Mouse (Mus musculus) kidney, embryonic 15.5 days (tissue): ENCODE data around the gene Tex38. TPM values are rescaled to one million over a fixed set of nuclear protein-coding genes. Genes with fewer than 3 reads are reported as not detected.
A peak's percentile ranks its signal among the peaks of the same experiment; 100 is the strongest.

Source experiments
- ATAC-seq: fragments of 200-750 bp; cut with Nextera tagmentation; replicated peaks from 2 replicates; pipeline ENCODE4 v1.8.0; 2017; ENCODE audit warnings: moderate TSS enrichment; ENCODE audit not compliant: low FRiP score
- H3K27ac ChIP-seq: fragments of 300-500 bp; sonication (generic); 2 replicates; pipeline ENCODE4 v1.5.1; 2015; ENCODE audit warnings: mild to moderate bottlenecking, inconsistent platforms
- H3K27me3 ChIP-seq: fragments of 300-500 bp; sonication (generic); 2 replicates; pipeline ENCODE4 v1.6.1; 2015; ENCODE audit warnings: inconsistent platforms
- H3K36me3 ChIP-seq: fragments of 300-500 bp; sonication (generic); 2 replicates; pipeline ENCODE4 v1.6.1; 2015; ENCODE audit warnings: inconsistent platforms
- H3K4me1 ChIP-seq: fragments of 300-500 bp; sonication (generic); 2 replicates; pipeline ENCODE4 v1.6.1; 2015; ENCODE audit warnings: inconsistent platforms
- H3K4me2 ChIP-seq: fragments of 300-500 bp; sonication (generic); 2 replicates; pipeline ENCODE4 v1.6.1; 2015; ENCODE audit warnings: moderate library complexity, mild to moderate bottlenecking, inconsistent platforms
- H3K4me3 ChIP-seq: fragments of 300-500 bp; sonication (generic); replicated peaks from 2 replicates; pipeline ENCODE4 v1.5.1; 2015; ENCODE audit warnings: mild to moderate bottlenecking, inconsistent platforms
- H3K9ac ChIP-seq: fragments of 300-500 bp; sonication (generic); 2 replicates; pipeline ENCODE4 v1.6.1; 2015; ENCODE audit warnings: mild to moderate bottlenecking, inconsistent platforms
- H3K9me3 ChIP-seq: fragments of 300-500 bp; sonication (generic); replicated peaks from 2 replicates; pipeline ENCODE4 v1.6.1; 2016; ENCODE audit warnings: inconsistent platforms
- WGBS: fragments of 180-500 bp; shearing (Covaris S2); methylation state at CpG from one replicate; pipeline ENCODE4 v1.1.7; 2015; ENCODE audit warnings: mixed read lengths; 5-methylcytosine and 5-hydroxymethylcytosine counted together
- polyA plus RNA-seq: library from polyadenylated mRNA; unstranded; fragments of >200 nt; fragmentation: Nextera tagmentation; extraction: Ambion mirVana; gene quantifications from 2 replicates; pipeline ENCODE4 v1.2.1, GENCODE M21; 2015

Tex38 gene
- 0.28 and 0.60 TPM in 2 replicates for polyA plus RNA-seq

GRCm38 (mm10) chr4:115780918-115781317 lies at the start of gene Tex38:
Tex38 (minus strand) TSS chr4:115781018.
- Histone ChIP-seq H3K4me1 (peaks cover 13% of the 10 kb centered on the region), H3K9ac (no peak within 1 kb of the TSS), H3K27ac (no peak within 1 kb of the TSS), H3K27me3 (no peaks in the 10 kb centered on the region), H3K9me3 (no peaks in the 10 kb centered on the region), H3K4me2 (no peak within 1 kb of the TSS), H3K36me3 (peaks cover 12% of the 10 kb centered on the region), H3K4me3 (no peak within 1 kb of the TSS)
- ATAC-seq = no peak
- 85% methylated on average over 3 of the region's 3 CpGs for WGBS

DNA sequence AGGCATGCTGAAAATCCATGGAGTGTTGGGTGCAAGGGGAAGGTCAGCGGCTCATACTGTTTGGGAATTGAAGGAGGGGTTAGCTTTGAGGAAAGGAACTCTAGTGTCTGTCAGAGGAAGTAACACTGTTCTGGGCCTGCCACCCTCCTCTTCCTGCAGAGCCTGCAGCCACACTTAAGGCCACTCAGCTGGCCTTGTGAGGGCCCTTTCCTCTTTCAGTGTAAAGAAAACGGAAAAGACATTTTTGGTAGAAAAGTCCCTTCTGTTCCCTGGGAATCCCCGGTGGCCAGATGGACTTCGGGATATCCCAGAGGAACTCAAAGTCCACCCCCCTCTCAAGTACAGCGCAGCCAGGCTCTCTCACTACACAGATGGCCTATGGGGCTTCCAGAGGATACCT lies 49.7 kb upstream of the Tex38 start:
- Histone ChIP-seq H3K4me1 (peaks cover 22% of the 10 kb centered on the region), H3K4me3 (no peak overlapping the region), H3K36me3 (peaks cover 45% of the 10 kb centered on the region), H3K27ac (no peak overlapping the region), H3K9ac (no peak overlapping the region), H3K27me3 (no peaks in the 10 kb centered on the region), H3K4me2 (no peak overlapping the region), H3K9me3 (no peaks in the 10 kb centered on the region)
- ATAC-seq = no peak
- WGBS = 79% methylated on average over 5 of the region's 5 CpGs

DNA sequence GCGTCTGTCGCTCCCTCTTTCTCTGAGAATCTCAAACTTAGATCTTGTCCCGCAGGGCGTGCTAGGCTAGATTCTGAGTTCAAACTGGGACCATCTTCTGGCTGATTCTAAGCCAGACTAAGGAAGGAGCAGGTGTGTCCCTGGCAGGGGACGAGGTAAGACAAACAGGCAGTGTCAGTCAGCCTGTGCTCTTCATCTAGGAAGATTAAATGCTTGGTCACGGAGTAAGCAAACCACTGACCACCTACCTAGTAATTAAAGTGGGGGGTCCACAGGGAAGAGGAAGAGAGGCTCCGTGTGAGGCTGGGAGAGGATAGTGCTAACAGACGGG lies 47.7 kb upstream of the Tex38 start:
- ATAC-seq = no peak
- 6% methylated on average over 8 of the region's 8 CpGs for WGBS
- no peaks in the 10 kb centered on the region for H3K27me3 ChIP-seq

GRCm38 (mm10) chr4:115827888-115828571 lies 47.2 kb upstream of the Tex38 start, which contains the start of gene Mob3c:
Mob3c (plus strand) TSS chr4:115828092.
- peak; percentile 97 for ATAC-seq
- Histone ChIP-seq H3K4me3 (peak within 1 kb of the TSS; percentile 84), H3K9me3 (no peaks in the 10 kb centered on the region), H3K9ac (peak within 1 kb of the TSS; percentile 78), H3K4me2 (peak within 1 kb of the TSS; percentile 78), H3K27ac (peak within 1 kb of the TSS; percentile 96), H3K36me3 (peaks cover 21% of the 10 kb centered on the region), H3K4me1 (peaks cover 22% of the 10 kb centered on the region), H3K27me3 (no peaks in the 10 kb centered on the region)
- WGBS = under 1% methylated on average over 57 of the region's 57 CpGs

More for the DNA sequence above, 47.7 kb upstream of the Tex38 start:
- Histone ChIP-seq H3K9ac (peak overlapping the region; percentile 78; the same call in 1 of the 2 replicates), H3K4me2 (peak overlapping the region; percentile 78), H3K9me3 (no peaks in the 10 kb centered on the region), H3K4me3 (peak overlapping the region; percentile 84), H3K27ac (no peak overlapping the region), H3K36me3 (peaks cover 25% of the 10 kb centered on the region), H3K4me1 (peaks cover 22% of the 10 kb centered on the region)

GRCm38 (mm10) chr4:115827535-115827887 lies 46.7 kb upstream of the Tex38 start:
- Histone ChIP-seq H3K9ac (peak overlapping the region; percentile 78), H3K4me2 (peak overlapping the region; percentile 78), H3K9me3 (no peaks in the 10 kb centered on the region), H3K27ac (peak overlapping the region; percentile 96), H3K4me1 (peaks cover 22% of the 10 kb centered on the region), H3K27me3 (no peaks in the 10 kb centered on the region), H3K4me3 (peak overlapping the region; percentile 84), H3K36me3 (peaks cover 16% of the 10 kb centered on the region)
- peak; percentile 9 for ATAC-seq
- WGBS = 4% methylated on average over 4 of the region's 4 CpGs

DNA sequence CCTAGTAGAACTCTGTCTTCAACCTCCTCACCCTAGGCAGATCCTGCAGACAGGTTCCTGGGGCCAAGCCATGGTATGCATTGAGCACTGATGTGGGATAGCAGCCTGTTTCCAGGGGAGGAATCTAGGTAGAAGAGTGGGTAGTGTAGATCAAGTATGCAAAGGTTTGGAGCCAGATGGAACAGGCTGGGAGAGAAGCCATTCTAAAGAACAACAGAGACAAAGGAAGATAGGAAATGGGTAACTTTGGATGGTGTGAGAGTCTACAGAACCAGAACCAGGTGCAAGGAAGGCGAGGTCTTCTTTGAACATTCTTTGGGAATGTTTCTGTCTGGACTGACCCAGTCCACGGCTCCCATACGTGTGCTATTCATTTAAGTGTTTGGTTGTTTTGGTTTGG lies 46.2 kb upstream of the Tex38 start:
- peaks cover 11% of the 10 kb centered on the region for H3K36me3 ChIP-seq
- WGBS = 63% methylated on average over 3 of the region's 3 CpGs
- no peaks in the 10 kb centered on the region for H3K9me3 ChIP-seq
- peak overlapping the region; percentile 78 for H3K4me2 ChIP-seq
- no peaks in the 10 kb centered on the region for H3K27me3 ChIP-seq
- H3K4me1 ChIP-seq = peaks cover 22% of the 10 kb centered on the region
- peak overlapping the region; percentile 84; the same call in 1 of the 2 replicates for H3K4me3 ChIP-seq
- no peak for ATAC-seq
- no peak overlapping the region for H3K9ac ChIP-seq
- no peak overlapping the region for H3K27ac ChIP-seq

DNA sequence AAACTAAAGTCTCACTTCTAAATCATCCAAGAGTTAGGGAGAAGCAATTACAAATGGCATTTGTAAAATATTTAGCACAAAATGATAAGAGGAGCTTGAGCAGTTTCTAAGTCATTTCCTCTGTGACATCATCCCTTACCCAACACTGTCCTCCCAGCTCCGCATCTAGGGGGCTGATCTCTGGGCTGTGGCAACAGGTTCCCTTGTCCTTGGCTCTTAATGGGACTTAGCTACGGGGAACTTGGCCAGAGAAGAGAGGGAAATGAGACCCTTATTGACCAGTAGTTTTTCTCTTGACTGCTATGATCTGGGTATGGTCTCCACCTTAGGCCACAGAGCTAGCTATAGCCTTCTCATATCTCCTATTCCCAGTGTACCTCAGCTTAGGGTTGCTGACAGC lies 44.5 kb upstream of the Tex38 start:
- H3K36me3 ChIP-seq = no peaks in the 10 kb centered on the region
- H3K9ac ChIP-seq = no peak overlapping the region
- no peaks in the 10 kb centered on the region for H3K27me3 ChIP-seq
- H3K9me3 ChIP-seq = no peaks in the 10 kb centered on the region
- no peak overlapping the region for H3K27ac ChIP-seq
- H3K4me3 ChIP-seq = no peak overlapping the region
- no peak overlapping the region for H3K4me2 ChIP-seq
- H3K4me1 ChIP-seq = peaks cover 22% of the 10 kb centered on the region
- no peak for ATAC-seq
- WGBS = 73% methylated on average over 2 of the region's 2 CpGs

DNA sequence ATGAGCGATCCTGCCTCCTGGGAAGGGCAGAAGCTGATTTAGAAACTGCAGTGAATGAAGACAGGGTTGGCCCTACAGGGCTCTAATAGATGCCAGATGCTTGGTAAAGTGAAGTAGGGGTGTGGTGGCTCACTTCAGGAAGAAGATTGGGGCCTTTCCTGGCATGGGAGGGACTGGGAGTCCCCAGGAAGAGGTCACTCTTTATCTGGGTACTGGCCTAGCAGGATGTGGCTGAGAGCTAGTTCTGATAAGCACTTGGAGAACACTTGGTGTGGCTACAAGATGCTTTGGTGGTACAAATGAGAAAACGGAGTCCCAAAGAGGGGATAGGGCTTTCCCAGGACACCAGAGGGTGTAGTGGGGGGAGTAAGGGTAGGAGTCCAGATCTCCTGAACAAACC lies 43.4 kb upstream of the Tex38 start:
- no peaks in the 10 kb centered on the region for H3K36me3 ChIP-seq
- 73% methylated on average over 2 of the region's 2 CpGs for WGBS
- ATAC-seq = no peak

DNA sequence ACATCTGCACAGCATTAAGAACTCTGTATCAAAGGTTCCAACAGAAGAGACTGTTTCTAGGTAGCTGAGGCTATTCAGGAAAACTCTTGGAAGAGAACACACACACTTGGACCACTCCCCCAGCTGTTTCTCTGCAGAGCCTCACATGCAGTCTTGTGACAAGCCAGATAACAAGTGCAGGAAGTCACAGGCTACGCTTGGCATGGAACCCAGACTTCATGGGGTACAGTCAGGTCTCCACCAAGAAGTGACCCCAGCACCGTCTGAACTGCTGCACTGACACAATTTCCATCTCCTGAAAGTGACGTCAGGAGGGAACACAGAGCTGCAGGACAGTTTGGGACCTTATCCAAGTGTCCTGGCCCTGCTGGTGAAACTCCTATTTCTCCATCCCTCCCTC lies 41.1 kb upstream of the Tex38 start:
- Histone ChIP-seq H3K36me3 (0 out of 2 replicates have a peak, but pooled peaks cover 3% of the 10 kb centered on the region), H3K27me3 (no peaks in the 10 kb centered on the region), H3K4me3 (no peak overlapping the region), H3K4me1 (no peaks in the 10 kb centered on the region), H3K9me3 (no peaks in the 10 kb centered on the region), H3K9ac (no peak overlapping the region), H3K27ac (no peak overlapping the region), H3K4me2 (no peak overlapping the region)
- ATAC-seq = no peak
- WGBS = 69% methylated on average over 3 of the region's 3 CpGs

More for the DNA sequence above, 43.4 kb upstream of the Tex38 start:
- Histone ChIP-seq H3K4me2 (no peak overlapping the region), H3K9me3 (no peaks in the 10 kb centered on the region), H3K27me3 (no peaks in the 10 kb centered on the region), H3K4me1 (peaks cover 15% of the 10 kb centered on the region), H3K9ac (no peak overlapping the region), H3K4me3 (no peak overlapping the region), H3K27ac (no peak overlapping the region)

DNA sequence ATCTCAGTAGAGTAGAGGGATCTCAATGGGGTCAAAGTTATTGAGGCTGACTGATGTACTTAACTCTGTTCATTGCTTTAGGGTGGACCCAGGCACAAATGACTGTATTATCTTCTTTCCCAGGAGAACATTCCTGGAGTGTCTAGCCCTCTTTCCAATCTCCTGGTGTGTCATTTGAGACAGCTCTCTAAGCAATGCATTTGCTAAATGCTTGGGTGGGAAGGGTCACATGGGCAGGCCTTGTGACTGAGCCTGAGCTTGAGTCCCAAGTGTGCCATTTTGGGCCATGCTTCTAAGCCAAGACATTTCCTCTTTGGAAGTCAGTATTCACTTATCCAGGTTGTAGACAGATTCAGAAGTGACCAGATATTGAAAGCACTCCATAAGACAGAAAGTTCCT lies 40.6 kb upstream of the Tex38 start:
- Histone ChIP-seq H3K9ac (no peak overlapping the region), H3K4me3 (no peak overlapping the region), H3K4me1 (no peaks in the 10 kb centered on the region), H3K9me3 (no peaks in the 10 kb centered on the region), H3K36me3 (peaks cover 3% of the 10 kb centered on the region; the same call in 1 of the 2 replicates), H3K4me2 (no peak overlapping the region), H3K27ac (no peak overlapping the region), H3K27me3 (no peaks in the 10 kb centered on the region)
- ATAC-seq = no peak

DNA sequence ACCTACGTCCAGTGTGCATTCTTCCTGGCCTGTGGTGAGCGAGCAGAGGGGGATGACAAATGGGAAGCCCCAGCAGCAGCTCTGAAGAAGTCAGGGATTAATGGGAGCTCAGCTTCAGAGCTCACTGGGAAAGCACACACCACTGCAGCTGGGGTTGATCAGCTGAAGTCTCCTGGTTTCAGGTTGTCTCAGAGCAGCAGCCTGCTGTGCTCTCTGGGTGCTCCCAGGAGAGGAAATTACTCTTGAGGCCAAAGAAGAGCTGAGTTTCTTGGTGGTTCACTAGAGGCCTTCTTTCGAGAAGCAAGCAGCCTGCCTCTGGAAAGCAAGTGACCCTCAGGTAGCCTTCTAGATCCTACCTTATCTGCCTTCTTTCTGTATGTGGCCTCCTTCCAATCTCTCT lies 40.1 kb upstream of the Tex38 start:
- Histone ChIP-seq H3K4me3 (no peak overlapping the region), H3K27ac (no peak overlapping the region), H3K4me1 (no peaks in the 10 kb centered on the region), H3K9me3 (no peaks in the 10 kb centered on the region), H3K27me3 (no peaks in the 10 kb centered on the region), H3K36me3 (peaks cover 5% of the 10 kb centered on the region; the same call in 1 of the 2 replicates), H3K4me2 (no peak overlapping the region), H3K9ac (no peak overlapping the region)
- 65% methylated on average over 3 of the region's 3 CpGs for WGBS
- ATAC-seq = no peak

DNA sequence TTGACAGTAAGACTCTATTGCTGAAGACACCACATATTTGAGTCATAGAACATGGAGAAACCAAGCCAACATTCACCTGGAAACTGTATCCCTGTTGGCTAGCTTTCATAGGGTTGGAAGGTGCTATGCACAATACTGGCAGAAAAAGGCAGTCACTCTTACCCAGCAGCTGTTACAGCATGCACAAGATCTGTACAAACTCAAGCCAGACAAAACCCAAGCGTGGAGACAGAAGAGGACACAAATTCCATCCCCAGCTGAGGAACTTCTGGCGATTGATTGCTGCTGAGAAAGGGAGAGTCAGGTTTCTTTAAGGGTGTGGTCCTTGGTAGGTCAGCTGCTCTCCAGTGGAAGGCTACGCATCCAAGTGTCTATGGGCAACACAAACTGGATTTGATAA lies 39.4 kb upstream of the Tex38 start:
- no peak overlapping the region for H3K27ac ChIP-seq
- H3K27me3 ChIP-seq = no peaks in the 10 kb centered on the region
- ATAC-seq = no peak
- H3K4me1 ChIP-seq = no peaks in the 10 kb centered on the region
- 59% methylated on average over 3 of the region's 3 CpGs for WGBS
- no peak overlapping the region for H3K4me3 ChIP-seq
- peaks cover 11% of the 10 kb centered on the region for H3K36me3 ChIP-seq
- H3K9ac ChIP-seq = no peak overlapping the region
- H3K4me2 ChIP-seq = no peak overlapping the region
- no peaks in the 10 kb centered on the region for H3K9me3 ChIP-seq

DNA sequence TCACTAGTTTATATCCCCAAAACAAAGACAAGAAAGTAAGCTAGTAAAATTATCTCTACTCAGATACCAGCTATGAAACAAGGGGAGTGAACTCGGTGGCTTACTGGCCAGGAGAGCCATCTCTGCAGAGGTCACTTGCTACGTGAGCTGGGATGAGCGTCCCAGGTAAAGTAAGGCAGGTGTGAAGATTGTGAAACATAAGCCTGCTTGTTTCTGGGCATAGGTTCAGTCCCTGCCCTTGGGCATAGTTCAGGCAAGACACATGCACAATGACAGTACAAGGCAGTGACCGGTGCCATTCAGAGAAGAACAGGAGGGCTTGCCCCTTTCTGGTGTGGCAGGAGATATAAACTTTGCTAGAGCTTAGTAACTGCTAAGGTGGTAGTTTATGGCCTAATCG lies 34.8 kb upstream of the Tex38 start:
- Histone ChIP-seq H3K4me3 (no peak overlapping the region), H3K27ac (no peak overlapping the region)
- WGBS = 94% methylated on average over 5 of the region's 5 CpGs

More for the DNA sequence above, 34.8 kb upstream of the Tex38 start:
- no peak for ATAC-seq
- no peaks in the 10 kb centered on the region for H3K27me3 ChIP-seq
- no peak overlapping the region for H3K9ac ChIP-seq
- no peaks in the 10 kb centered on the region for H3K9me3 ChIP-seq
- H3K4me2 ChIP-seq = no peak overlapping the region
- H3K4me1 ChIP-seq = no peaks in the 10 kb centered on the region
- H3K36me3 ChIP-seq = peaks cover 41% of the 10 kb centered on the region
